Mouse (Mus musculus) thymus, adult 2 months (tissue): ENCODE results near the gene Igf2bp1.

Experiments used
- CTCF ChIP-seq: fragments of 200-500 bp; IDR thresholded peaks from 2 replicates; pipeline ENCODE4 v1.5.1; 2012; ENCODE audit warnings: mild to moderate bottlenecking, control low read depth, low read length, moderate library complexity, borderline replicate concordance; ENCODE audit not compliant: control insufficient read depth, poor library complexity, insufficient read depth; ENCODE audit errors: extremely low read depth
- POLR2A ChIP-seq: fragments of 200-500 bp; IDR thresholded peaks from 2 replicates; pipeline ENCODE4 v1.6.1; 2012; ENCODE audit warnings: mild to moderate bottlenecking, low read length, control low read depth, moderate library complexity; ENCODE audit not compliant: control insufficient read depth, poor library complexity, insufficient read depth; ENCODE audit errors: extremely low read depth

- TF ChIP-seq POLR2A (no peak), CTCF (no peak)
These were observed 89.3 kb downstream of the Igf2bp1 start for GRCm38 (mm10) chr11:95916426-95916825.
